Mouse (Mus musculus) ES-E14 (cell line): ENCODE measurements around the gene Rdm1.
"Not testable (repeated sequence)": the region's sequence is repeated elsewhere in the genome, so short reads cannot be mapped to it uniquely, and the experiment has no call there.

ENCODE experiments used
- CHD2 ChIP-seq: IDR thresholded peaks from 2 replicates; pipeline ENCODE4 v1.6.1; 2014; ENCODE audit warnings: mild to moderate bottlenecking, low read depth, low read length, inconsistent platforms
- HCFC1 ChIP-seq: IDR thresholded peaks from 2 replicates; pipeline ENCODE4 v1.6.1; 2012; ENCODE audit warnings: low read length, inconsistent platforms, borderline replicate concordance; ENCODE audit not compliant: insufficient read depth
- ZNF384 ChIP-seq: IDR thresholded peaks from 2 replicates; pipeline ENCODE4 v1.6.1; 2012; ENCODE audit warnings: low read depth, low read length, inconsistent platforms

DNA sequence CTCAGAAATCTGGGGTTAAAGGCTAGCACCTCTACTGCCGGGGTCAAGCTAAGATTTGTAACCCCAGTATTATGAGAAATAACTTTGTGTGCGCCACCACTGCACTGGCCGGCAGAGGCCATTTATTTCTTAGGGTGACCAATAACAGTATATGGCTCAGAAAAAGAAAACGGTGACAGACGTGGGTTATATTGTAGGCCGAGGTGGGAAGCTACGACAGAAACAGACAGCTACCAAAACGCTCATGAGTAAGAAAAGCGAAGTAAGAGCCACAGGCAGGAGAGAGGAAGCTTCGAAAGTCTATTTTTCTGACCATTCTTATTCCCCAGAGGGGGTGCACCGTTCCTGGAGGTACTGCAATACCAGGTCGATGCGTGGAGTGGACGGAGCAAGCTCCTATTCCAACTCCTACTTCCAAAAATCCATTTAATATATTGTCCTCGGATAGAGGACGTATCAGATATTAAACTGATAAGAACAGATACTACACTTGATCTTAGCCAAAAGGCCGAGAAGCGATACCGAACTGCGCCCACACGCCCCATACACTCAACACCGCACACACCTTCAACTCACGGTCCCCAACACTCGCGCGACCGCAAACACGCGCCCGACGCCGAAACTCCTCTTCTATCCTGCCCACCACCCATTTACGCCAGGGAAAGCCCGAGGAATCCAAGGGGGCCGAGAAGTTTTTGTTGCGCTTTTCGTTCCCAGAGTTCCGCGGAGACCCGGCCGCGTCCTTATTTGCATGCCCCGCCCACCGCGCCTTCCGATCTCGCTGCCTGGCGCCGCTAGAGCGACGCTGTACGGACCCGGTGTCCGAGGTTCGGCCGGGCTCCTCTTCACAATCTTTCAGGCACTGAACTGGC lies 18.7 kb downstream of the Rdm1 start:
- TF ChIP-seq HCFC1, ZNF384, CHD2: not testable (repeated sequence)
